Mouse (Mus musculus): ENCODE data around the gene Card6. TPM values are rescaled to one million over a fixed set of nuclear protein-coding genes. Genes with fewer than 3 reads are reported as not detected.

Card6 gene
- polyA plus RNA-seq, 1 experiment: 0.70 TPM

- TF ChIP-seq POLR2A (IDR thresholded peaks at IDR 0.05; ENCODE audit: borderline replicate concordance, extremely low read depth, insufficient read depth, insufficient read length, poor library complexity, severe bottlenecking) (no peak), CTCF (IDR thresholded peaks at IDR 0.05; ENCODE audit: borderline replicate concordance, extremely low read depth, insufficient read depth, insufficient read length) (no peak)
- DNase-seq (ENCODE audit: low read depth): no peak
Measured at GRCm38 (mm10) chr15:5112651-5113050, 4.3 kb upstream of the Card6 start.

DNA sequence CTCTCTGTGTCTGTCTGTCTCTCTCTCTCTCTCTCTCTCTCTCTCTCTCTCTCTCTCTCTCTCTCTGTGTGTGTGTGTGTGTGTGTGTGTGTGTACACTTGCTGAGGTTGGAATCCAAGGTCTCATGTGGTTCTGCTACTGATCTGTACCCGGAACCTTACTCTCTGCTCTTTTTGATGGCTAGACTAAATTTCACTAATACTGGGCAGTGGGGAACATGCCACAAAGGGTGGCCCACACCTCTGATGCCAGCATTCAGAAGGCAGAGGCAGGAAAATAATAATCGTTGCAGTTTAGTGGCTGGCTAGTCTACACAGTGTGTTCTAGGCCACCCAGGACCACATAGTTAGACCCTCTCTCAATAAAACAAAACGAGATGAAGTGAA, 309 bp upstream of the Card6 start:
- TF ChIP-seq POLR2A (IDR thresholded peaks at IDR 0.05; ENCODE audit: borderline replicate concordance, extremely low read depth, insufficient read depth, insufficient read length, poor library complexity, severe bottlenecking) (no peak), CTCF (IDR thresholded peaks at IDR 0.05; ENCODE audit: borderline replicate concordance, extremely low read depth, insufficient read depth, insufficient read length) (no peak)
- DNase-seq (ENCODE audit: low read depth): no peak

- DNase-seq (ENCODE audit: low read depth): peak; percentile 42
- TF ChIP-seq POLR2A (IDR thresholded peaks at IDR 0.05; ENCODE audit: borderline replicate concordance, extremely low read depth, insufficient read depth, insufficient read length, poor library complexity, severe bottlenecking) (no peak), CTCF (IDR thresholded peaks at IDR 0.05; ENCODE audit: borderline replicate concordance, extremely low read depth, insufficient read depth, insufficient read length) (no peak)
Measured at GRCm38 (mm10) chr15:5106293-5106692, 2.0 kb downstream of the Card6 start.

DNA sequence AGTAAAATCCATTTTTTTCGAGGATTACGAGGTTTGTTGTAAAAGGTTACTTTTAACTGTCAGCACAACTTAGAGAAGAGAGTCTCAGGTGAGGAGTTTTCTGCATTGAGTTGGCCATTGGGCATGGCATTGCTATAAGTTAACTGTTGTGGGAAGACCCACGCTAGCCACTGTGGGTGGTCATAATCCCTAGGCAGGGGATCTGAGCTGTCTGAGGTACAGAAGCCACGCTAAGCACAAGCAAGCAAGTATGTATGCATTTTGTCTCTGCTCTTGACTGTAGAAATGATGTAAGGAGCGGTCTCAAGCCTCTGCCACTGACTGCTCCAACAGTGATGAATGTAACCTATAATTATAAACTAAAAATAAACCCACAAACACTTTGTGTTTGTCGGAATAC, 2.4 kb downstream of the Card6 start:
- no peak for DNase-seq (ENCODE audit: low read depth)

GRCm38 (mm10) chr15:5102312-5102711, 6.0 kb downstream of the Card6 start:
- TF ChIP-seq CTCF (IDR thresholded peaks at IDR 0.05; ENCODE audit: borderline replicate concordance, extremely low read depth, insufficient read depth, insufficient read length) (no peak), POLR2A (IDR thresholded peaks at IDR 0.05; ENCODE audit: borderline replicate concordance, extremely low read depth, insufficient read depth, insufficient read length, poor library complexity, severe bottlenecking) (no peak)
- no peak for DNase-seq (ENCODE audit: low read depth)

More for the DNA sequence above, 2.4 kb downstream of the Card6 start:
- no peak for TF ChIP-seq CTCF (IDR thresholded peaks at IDR 0.05; ENCODE audit: borderline replicate concordance, extremely low read depth, insufficient read depth, insufficient read length)
- no peak for TF ChIP-seq POLR2A (IDR thresholded peaks at IDR 0.05; ENCODE audit: borderline replicate concordance, extremely low read depth, insufficient read depth, insufficient read length, poor library complexity, severe bottlenecking)

GRCm38 (mm10) chr15:5097376-5097775, 11.0 kb downstream of the Card6 start:
- TF ChIP-seq CTCF (IDR thresholded peaks at IDR 0.05; ENCODE audit: borderline replicate concordance, extremely low read depth, insufficient read depth, insufficient read length) (no peak), POLR2A (IDR thresholded peaks at IDR 0.05; ENCODE audit: borderline replicate concordance, extremely low read depth, insufficient read depth, insufficient read length, poor library complexity, severe bottlenecking) (no peak)
- DNase-seq (ENCODE audit: low read depth): no peak

- no peak for DNase-seq (ENCODE audit: low read depth)
- TF ChIP-seq CTCF (IDR thresholded peaks at IDR 0.05; ENCODE audit: borderline replicate concordance, extremely low read depth, insufficient read depth, insufficient read length): no peak
- TF ChIP-seq POLR2A (IDR thresholded peaks at IDR 0.05; ENCODE audit: borderline replicate concordance, extremely low read depth, insufficient read depth, insufficient read length, poor library complexity, severe bottlenecking): no peak
Measured at GRCm38 (mm10) chr15:5095534-5096301, 12.6 kb downstream of the Card6 start.

GRCm38 (mm10) chr15:5090131-5090530, 18.2 kb downstream of the Card6 start:
- TF ChIP-seq CTCF (IDR thresholded peaks at IDR 0.05; ENCODE audit: borderline replicate concordance, extremely low read depth, insufficient read depth, insufficient read length) (no peak), POLR2A (IDR thresholded peaks at IDR 0.05; ENCODE audit: borderline replicate concordance, extremely low read depth, insufficient read depth, insufficient read length, poor library complexity, severe bottlenecking) (no peak)
- no peak for DNase-seq (ENCODE audit: low read depth)

GRCm38 (mm10) chr15:5088850-5089608, 19.3 kb downstream of the Card6 start:
- no peak for TF ChIP-seq POLR2A (IDR thresholded peaks at IDR 0.05; ENCODE audit: borderline replicate concordance, extremely low read depth, insufficient read depth, insufficient read length, poor library complexity, severe bottlenecking)
- no peak for TF ChIP-seq CTCF (IDR thresholded peaks at IDR 0.05; ENCODE audit: borderline replicate concordance, extremely low read depth, insufficient read depth, insufficient read length)
- peak; percentile 68 for DNase-seq (ENCODE audit: low read depth)

- DNase-seq (ENCODE audit: low read depth): peak; percentile 46
Measured at GRCm38 (mm10) chr15:5086162-5086561, 22.2 kb downstream of the Card6 start.

DNA sequence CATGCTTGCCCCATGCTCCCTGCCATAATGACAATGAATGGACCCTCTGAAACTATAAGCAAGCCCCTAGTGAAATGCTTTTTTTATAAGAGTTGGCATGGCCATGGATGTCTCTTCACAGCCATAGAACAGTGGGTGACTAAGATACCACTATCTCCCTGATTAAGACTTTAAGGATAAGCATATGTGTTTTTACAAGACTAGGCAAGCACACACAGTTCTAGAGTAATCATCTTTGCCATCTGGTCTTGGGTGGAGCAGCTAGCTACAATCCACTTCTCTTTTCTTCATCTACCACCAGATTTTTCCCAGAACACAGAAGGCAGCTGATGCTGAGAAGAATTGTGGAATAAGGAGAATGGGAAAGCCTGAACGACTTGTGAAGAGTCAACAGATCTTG, 27.1 kb downstream of the Card6 start:
- DNase-seq (ENCODE audit: low read depth): no peak
- TF ChIP-seq POLR2A (IDR thresholded peaks at IDR 0.05; ENCODE audit: borderline replicate concordance, extremely low read depth, insufficient read depth, insufficient read length, poor library complexity, severe bottlenecking) (no peak), CTCF (IDR thresholded peaks at IDR 0.05; ENCODE audit: borderline replicate concordance, extremely low read depth, insufficient read depth, insufficient read length) (no peak)

More at GRCm38 (mm10) chr15:5086162-5086561, 22.2 kb downstream of the Card6 start:
- TF ChIP-seq POLR2A (IDR thresholded peaks at IDR 0.05; ENCODE audit: borderline replicate concordance, extremely low read depth, insufficient read depth, insufficient read length, poor library complexity, severe bottlenecking): no peak
- TF ChIP-seq CTCF (IDR thresholded peaks at IDR 0.05; ENCODE audit: borderline replicate concordance, extremely low read depth, insufficient read depth, insufficient read length): no peak

Data from brain, embryonic 14.5 days (tissue).